Mouse (Mus musculus) heart, adult 2 months (tissue): ENCODE results near the gene Snx9.

Experiments
- CTCF ChIP-seq: fragments of 200-600 bp; IDR thresholded peaks from 2 replicates; pipeline ENCODE4 v1.8.1; 2022; ENCODE audit warnings: antibody characterized with exemption, mild to moderate bottlenecking, moderate library complexity
- POLR2A ChIP-seq: fragments of 200-500 bp; IDR thresholded peaks from 2 replicates; pipeline ENCODE4 v1.6.1; 2011; ENCODE audit warnings: mild to moderate bottlenecking, low read depth, low read length, control low read depth; ENCODE audit not compliant: insufficient read depth

GRCm38 (mm10) chr17:5841128-5841942, at the start of gene Snx9:
- TF ChIP-seq CTCF (no peak), POLR2A (no peak)
